Mouse (Mus musculus) splenic B cell, adult 2 months (primary cell): Measurements from ENCODE around the gene Gm5662.
"Not testable (repeated sequence)": the region's sequence is repeated elsewhere in the genome, so short reads cannot be mapped to it uniquely, and the experiment has no call there.

Experiments
- DNase-seq: peaks from one replicate; pipeline ENCODE4 v3.0.0-alpha.2; 2011; ENCODE audit warnings: low read depth, low spot score
- H3K27me3 ChIP-seq: 2 replicates; pipeline ENCODE4 v1.6.1; 2012; ENCODE audit warnings: mild to moderate bottlenecking, low read length, moderate library complexity, mixed read lengths; ENCODE audit not compliant: control insufficient read depth, poor library complexity, insufficient read depth, severe bottlenecking
- H3K36me3 ChIP-seq: 2 replicates; pipeline ENCODE4 v1.6.1; 2012; ENCODE audit warnings: mild to moderate bottlenecking, low read length, moderate library complexity, mixed read lengths; ENCODE audit not compliant: control insufficient read depth, poor library complexity, insufficient read depth, severe bottlenecking

Gene Gm5662

DNA sequence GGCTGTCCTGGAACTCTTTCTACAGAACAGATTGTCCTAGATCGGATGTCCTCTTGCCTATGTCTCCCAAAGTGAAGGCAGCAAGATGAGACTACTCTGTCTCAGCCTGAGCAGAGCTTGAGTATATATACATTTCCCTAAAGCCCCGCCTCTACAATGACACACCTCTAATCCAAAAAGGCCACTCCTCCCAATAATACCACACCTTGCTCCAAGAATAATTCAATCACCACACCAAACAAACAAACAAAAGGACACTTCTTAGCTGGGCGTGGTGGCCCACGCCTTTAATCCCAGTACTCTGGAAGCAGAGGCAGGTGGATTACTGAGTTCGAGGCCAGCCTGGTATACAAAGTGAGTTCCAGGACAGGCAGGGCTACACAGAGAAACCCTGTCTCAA, at the start of gene Gm5662:
Gm5662 (minus strand) TSS at position 101 of the 400 bp plus-strand sequence.
- H3K36me3 ChIP-seq, H3K27me3 ChIP-seq, DNase-seq: not testable (repeated sequence)

DNA sequence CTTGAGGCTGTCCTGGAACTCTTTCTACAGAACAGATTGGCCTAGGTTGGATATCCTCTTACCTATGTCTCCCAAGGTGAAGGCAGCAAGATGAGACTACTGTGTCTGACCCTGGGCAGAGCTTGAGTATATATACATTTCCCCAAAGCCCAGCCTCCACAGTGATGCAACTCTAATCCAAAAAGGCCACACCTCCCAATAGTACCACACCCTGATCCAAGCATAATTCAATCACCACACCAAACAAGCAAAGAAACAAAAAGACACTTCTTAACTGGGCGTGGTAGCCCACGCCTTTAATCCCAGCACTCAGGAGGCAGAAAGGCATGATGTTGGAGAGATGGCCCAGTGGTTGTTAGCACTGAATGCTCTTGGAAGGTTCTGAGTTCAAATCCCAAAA, 49.6 kb upstream of the Gm5662 start, which contains the start of gene Gm5039:
Gm5039 (minus strand) TSS at position 101 of the 400 bp plus-strand sequence.
- H3K27me3 ChIP-seq, H3K36me3 ChIP-seq, DNase-seq: not testable (repeated sequence)

- Histone ChIP-seq H3K27me3 (no peaks in the 10 kb centered on the region), H3K36me3 (no peaks in the 10 kb centered on the region)
- no peak for DNase-seq
Measured at GRCm38 (mm10) chr12:88314556-88314955, 40.3 kb upstream of the Gm5662 start.

DNA sequence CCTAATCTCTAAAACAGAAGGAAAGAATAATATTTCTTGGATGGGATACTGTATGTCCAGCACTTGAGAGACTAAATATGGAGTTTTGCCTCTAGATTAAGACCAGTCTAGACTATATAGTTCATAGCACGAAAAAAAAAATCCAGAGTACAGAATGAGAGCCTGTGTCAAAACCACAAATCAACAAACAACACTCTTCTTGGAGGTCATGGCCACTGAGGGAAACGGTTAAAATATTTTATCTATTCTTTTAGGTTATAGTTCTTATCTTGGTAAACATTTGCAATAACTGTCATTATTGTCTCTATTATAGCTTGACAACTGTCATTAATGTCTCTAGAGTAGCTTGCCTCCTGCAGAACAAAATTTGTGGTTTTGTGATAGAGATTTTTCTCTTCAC, 22.9 kb upstream of the Gm5662 start:
- DNase-seq, H3K27me3 ChIP-seq, H3K36me3 ChIP-seq: not testable (repeated sequence)

DNA sequence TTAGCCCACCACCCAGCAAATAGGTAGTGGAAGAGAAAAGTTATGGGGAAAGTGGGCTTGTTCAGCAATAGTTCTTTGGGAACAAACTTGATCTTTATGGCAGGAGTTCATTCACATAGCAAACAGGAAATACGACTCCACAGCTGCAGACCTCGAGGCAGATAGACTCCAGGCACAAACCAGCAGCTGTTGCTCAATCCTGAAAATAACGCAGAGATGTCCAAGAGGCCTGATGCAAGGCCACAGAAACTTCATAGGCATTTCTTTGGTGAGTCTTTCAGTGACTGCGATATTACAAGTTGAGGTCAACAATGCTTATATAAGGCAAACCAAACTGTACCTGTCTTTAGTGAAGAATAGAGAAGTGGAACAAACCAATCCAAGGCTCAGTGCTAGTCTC, 18.8 kb upstream of the Gm5662 start:
- H3K27me3 ChIP-seq, H3K36me3 ChIP-seq, DNase-seq: not testable (repeated sequence)

- H3K27me3 ChIP-seq, result not testable (repeated sequence)
Measured at GRCm38 (mm10) chr12:88285224-88285623, 10.9 kb upstream of the Gm5662 start.

GRCm38 (mm10) chr12:88257241-88257640, 17.1 kb downstream of the Gm5662 start:
- Histone ChIP-seq H3K36me3 (no peaks in the 10 kb centered on the region), H3K27me3 (no peaks in the 10 kb centered on the region)
- no peak for DNase-seq

More at GRCm38 (mm10) chr12:88285224-88285623, 10.9 kb upstream of the Gm5662 start:
- not testable (repeated sequence) for DNase-seq, H3K36me3 ChIP-seq

- H3K27me3 ChIP-seq, DNase-seq, H3K36me3 ChIP-seq: not testable (repeated sequence)
Measured at GRCm38 (mm10) chr12:88255917-88256316, 18.4 kb downstream of the Gm5662 start.

DNA sequence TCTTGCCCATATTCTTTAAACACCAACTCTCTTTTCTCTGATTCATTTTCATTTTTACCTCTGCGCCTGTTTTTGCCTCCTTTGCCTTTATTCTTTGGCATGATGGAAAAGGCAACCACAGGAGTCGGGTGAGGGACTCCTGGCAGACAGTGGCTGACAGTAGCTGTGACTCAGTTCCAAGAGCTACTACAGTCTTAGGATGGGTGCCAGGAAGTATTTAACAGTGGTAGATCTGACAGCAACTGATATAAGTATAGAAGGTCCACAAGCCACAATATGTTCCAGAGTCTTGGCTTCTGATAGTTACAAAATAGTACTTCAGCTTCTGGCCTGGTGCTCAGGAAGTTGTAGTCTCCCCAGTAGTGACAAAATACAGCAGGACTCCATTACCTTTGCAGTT, 24.3 kb downstream of the Gm5662 start, which contains the start of gene Gm8332:
Gm8332 (minus strand) TSS at position 101 of the 400 bp plus-strand sequence.
- H3K27me3 ChIP-seq, DNase-seq, H3K36me3 ChIP-seq: not testable (repeated sequence)

DNA sequence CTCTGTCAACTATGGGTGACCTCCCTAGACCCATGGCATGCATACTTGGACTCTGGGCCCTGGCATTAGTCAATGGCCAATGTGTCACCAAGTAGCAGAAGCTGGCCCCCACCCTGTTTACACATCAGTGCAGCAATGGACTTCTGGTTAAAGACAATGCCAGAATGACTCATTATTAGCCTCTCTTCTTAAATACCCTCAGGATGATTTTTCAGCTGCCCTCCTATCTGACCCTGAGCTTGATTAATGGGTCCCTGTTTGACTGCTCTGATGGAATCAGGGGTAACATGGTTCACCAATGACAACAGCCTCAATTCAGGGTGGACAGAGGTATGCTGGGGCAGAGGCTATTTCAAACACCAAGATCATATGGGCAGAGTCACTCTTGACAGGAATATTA, 28.5 kb downstream of the Gm5662 start:
- not testable (repeated sequence) for DNase-seq

DNA sequence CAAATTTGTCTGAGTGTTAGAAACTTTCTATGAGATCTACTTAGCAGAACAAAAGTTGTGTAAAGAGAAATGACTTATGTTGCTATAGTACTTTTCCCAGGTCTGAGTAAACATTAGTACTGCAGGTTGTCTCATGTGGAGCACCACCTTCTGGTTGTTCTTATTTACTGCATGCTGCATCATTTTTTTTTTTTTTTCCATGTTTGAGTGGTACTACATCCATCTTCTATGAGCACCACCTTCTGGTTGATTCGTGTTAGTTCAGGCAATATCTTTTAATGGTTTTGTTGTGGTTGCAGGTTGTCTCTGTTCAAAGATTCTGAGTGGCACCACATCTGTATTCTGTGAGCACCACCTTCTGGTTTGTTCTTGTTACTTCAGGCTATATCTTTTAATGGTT, 31.4 kb downstream of the Gm5662 start:
- H3K36me3 ChIP-seq, H3K27me3 ChIP-seq, DNase-seq: not testable (repeated sequence)

More for the DNA sequence above, 28.5 kb downstream of the Gm5662 start:
- H3K36me3 ChIP-seq, H3K27me3 ChIP-seq: not testable (repeated sequence)
